Mouse (Mus musculus) stomach, postnatal 0 days (tissue): ENCODE data around the gene 1700109H08Rik. TPM values are rescaled to one million over a fixed set of nuclear protein-coding genes. Genes with fewer than 3 reads are reported as not detected.
"Not testable (repeated sequence)": the region's sequence is repeated elsewhere in the genome, so short reads cannot be mapped to it uniquely, and the experiment has no call there.

Experiments
- ATAC-seq: fragments of 200-750 bp; cut with Nextera tagmentation; 2 replicates; pipeline ENCODE4 v1.8.0; 2017; ENCODE audit not compliant: low FRiP score, low TSS enrichment
- DNase-seq: peaks from one replicate; pipeline ENCODE4 v3.0.0-alpha.2; 2016; ENCODE audit warnings: low spot score
- H3K27ac ChIP-seq: fragments of 300-500 bp; sonication (generic); replicated peaks from 2 replicates; pipeline ENCODE4 v1.5.1; 2014; ENCODE audit warnings: mild to moderate bottlenecking, control low read depth
- H3K27me3 ChIP-seq: fragments of 300-500 bp; sonication (generic); 2 replicates; pipeline ENCODE4 v1.6.1; 2014; ENCODE audit warnings: low read length; ENCODE audit not compliant: control insufficient read depth, insufficient read depth
- H3K36me3 ChIP-seq: fragments of 300-500 bp; sonication (generic); 2 replicates; pipeline ENCODE4 v1.6.1; 2014; ENCODE audit warnings: low read length, mixed read lengths; ENCODE audit not compliant: control insufficient read depth, insufficient read depth
- H3K4me1 ChIP-seq: fragments of 300-500 bp; sonication (generic); replicated peaks from 2 replicates; pipeline ENCODE4 v1.6.1; 2014; ENCODE audit warnings: antibody characterized with exemption; ENCODE audit not compliant: control insufficient read depth, insufficient read depth
- H3K4me2 ChIP-seq: fragments of 300-500 bp; sonication (generic); replicated peaks from 2 replicates; pipeline ENCODE4 v1.6.1; 2014; ENCODE audit warnings: low read depth, mild to moderate bottlenecking, control low read depth, moderate library complexity
- H3K4me3 ChIP-seq: fragments of 300-500 bp; sonication (generic); 2 replicates; pipeline ENCODE4 v1.5.1; 2014; ENCODE audit warnings: low read depth, low read length, control low read depth
- H3K9ac ChIP-seq: fragments of 300-500 bp; sonication (generic); 2 replicates; pipeline ENCODE4 v1.6.1; 2014; ENCODE audit warnings: mild to moderate bottlenecking, low read length, control low read depth, mixed read lengths
- H3K9me3 ChIP-seq: fragments of 300-500 bp; sonication (generic); 2 replicates; pipeline ENCODE4 v1.6.1; 2016; ENCODE audit warnings: low read length; ENCODE audit not compliant: control insufficient read depth
- CTCF ChIP-seq: IDR thresholded peaks from 2 replicates; pipeline ENCODE4 v1.5.1; 2016; ENCODE audit warnings: antibody characterized with exemption, low read depth, mild to moderate bottlenecking, moderate library complexity
- EP300 ChIP-seq: optimal IDR thresholded peaks from 2 replicates; pipeline ENCODE3; 2016; ENCODE audit warnings: antibody characterized with exemption
- WGBS: fragments of 180-500 bp; shearing (Covaris S2); extraction: QIAGEN DNeasy Blood & Tissue Kit; methylation state at CpG from one replicate; pipeline ENCODE4 v1.1.7; 2014; 5-methylcytosine and 5-hydroxymethylcytosine counted together
- polyA plus RNA-seq: library from polyadenylated mRNA; unstranded; fragments of >200 nt; fragmentation: Nextera tagmentation; extraction: Ambion mirVana; gene quantifications from 2 replicates; pipeline ENCODE4 v1.2.1, GENCODE M21; 2015

Gene 1700109H08Rik
- polyA plus RNA-seq: 0.61 and 0.91 TPM in 2 replicates

- TF ChIP-seq CTCF: no peak
- no peak for DNase-seq
- H3K4me1 ChIP-seq: no peaks in the 10 kb centered on the region
- H3K9me3 ChIP-seq: no peaks in the 10 kb centered on the region
- H3K4me3 ChIP-seq: no peak within 1 kb of the TSS
- H3K36me3 ChIP-seq: peaks cover 20% of the 10 kb centered on the region
- no peak for ATAC-seq
- no peak within 1 kb of the TSS for H3K9ac ChIP-seq
- 95% methylated on average over 4 of the region's 4 CpGs for WGBS
- no peak within 1 kb of the TSS for H3K27ac ChIP-seq
- no peak within 1 kb of the TSS for H3K4me2 ChIP-seq
- H3K27me3 ChIP-seq: no peaks in the 10 kb centered on the region
Measured at GRCm38 (mm10) chr5:3571266-3571665, at the start of gene 1700109H08Rik. TSS of gene 1700109H08Rik (plus strand) at chr5:3571566.

- no peaks in the 10 kb centered on the region; the same call in 1 of the 2 replicates for H3K36me3 ChIP-seq
- H3K4me1 ChIP-seq: no peaks in the 10 kb centered on the region
- ATAC-seq (no peak), DNase-seq (no peak)
- no peak overlapping the region for H3K4me2 ChIP-seq
- H3K4me3 ChIP-seq: no peak overlapping the region
- no peaks in the 10 kb centered on the region for H3K9me3 ChIP-seq
- 90% methylated on average over 12 of the region's 12 CpGs for WGBS
- no peaks in the 10 kb centered on the region for H3K27me3 ChIP-seq
- TF ChIP-seq EP300 (no peak), CTCF (no peak)
- no peak overlapping the region for H3K27ac ChIP-seq
- no peak overlapping the region for H3K9ac ChIP-seq
Measured at GRCm38 (mm10) chr5:3521741-3522140, 49.6 kb upstream of the 1700109H08Rik start.

- Histone ChIP-seq H3K9me3 (no peaks in the 10 kb centered on the region), H3K9ac (no peak overlapping the region), H3K27me3 (no peaks in the 10 kb centered on the region), H3K4me1 (no peaks in the 10 kb centered on the region), H3K4me2 (no peak overlapping the region), H3K27ac (no peak overlapping the region), H3K36me3 (no peaks in the 10 kb centered on the region; the same call in 1 of the 2 replicates), H3K4me3 (no peak overlapping the region)
- ATAC-seq (no peak), DNase-seq (no peak)
- WGBS: 91% methylated on average over 10 of the region's 10 CpGs
- no peak for TF ChIP-seq EP300
- TF ChIP-seq CTCF: no peak
Measured at GRCm38 (mm10) chr5:3522826-3523225, 48.5 kb upstream of the 1700109H08Rik start.

- H3K9me3 ChIP-seq: no peaks in the 10 kb centered on the region
- peak; percentile 89 for ATAC-seq
- H3K36me3 ChIP-seq: no peaks in the 10 kb centered on the region
- no peak overlapping the region for H3K9ac ChIP-seq
- peak; percentile 32 for DNase-seq
- no peak overlapping the region for H3K4me2 ChIP-seq
- no peak overlapping the region for H3K4me3 ChIP-seq
- H3K27me3 ChIP-seq: no peaks in the 10 kb centered on the region
- 30% methylated on average over 5 of the region's 5 CpGs for WGBS
- no peak overlapping the region for H3K27ac ChIP-seq
- TF ChIP-seq CTCF (no peak), EP300 (no peak)
- no peaks in the 10 kb centered on the region for H3K4me1 ChIP-seq
Measured at GRCm38 (mm10) chr5:3527041-3527691, 44.2 kb upstream of the 1700109H08Rik start.

- Histone ChIP-seq H3K27me3 (no peaks in the 10 kb centered on the region), H3K9me3 (no peaks in the 10 kb centered on the region), H3K4me1 (no peaks in the 10 kb centered on the region), H3K9ac (no peak overlapping the region), H3K4me2 (no peak overlapping the region), H3K27ac (no peak overlapping the region), H3K4me3 (no peak overlapping the region), H3K36me3 (no peaks in the 10 kb centered on the region)
- DNase-seq: no peak
- 71% methylated on average over 10 of the region's 10 CpGs for WGBS
- ATAC-seq: no peak
- no peak for TF ChIP-seq CTCF
- TF ChIP-seq EP300: no peak
Measured at GRCm38 (mm10) chr5:3529585-3530189, 41.7 kb upstream of the 1700109H08Rik start.

GRCm38 (mm10) chr5:3532048-3532447, 39.3 kb upstream of the 1700109H08Rik start:
- not testable (repeated sequence) for H3K4me2 ChIP-seq, ATAC-seq, H3K9ac ChIP-seq, DNase-seq, H3K27ac ChIP-seq, H3K4me1 ChIP-seq, H3K36me3 ChIP-seq, H3K9me3 ChIP-seq, H3K4me3 ChIP-seq, H3K27me3 ChIP-seq
